Mouse (Mus musculus): ENCODE measurements around the gene Ankrd44.

DNA sequence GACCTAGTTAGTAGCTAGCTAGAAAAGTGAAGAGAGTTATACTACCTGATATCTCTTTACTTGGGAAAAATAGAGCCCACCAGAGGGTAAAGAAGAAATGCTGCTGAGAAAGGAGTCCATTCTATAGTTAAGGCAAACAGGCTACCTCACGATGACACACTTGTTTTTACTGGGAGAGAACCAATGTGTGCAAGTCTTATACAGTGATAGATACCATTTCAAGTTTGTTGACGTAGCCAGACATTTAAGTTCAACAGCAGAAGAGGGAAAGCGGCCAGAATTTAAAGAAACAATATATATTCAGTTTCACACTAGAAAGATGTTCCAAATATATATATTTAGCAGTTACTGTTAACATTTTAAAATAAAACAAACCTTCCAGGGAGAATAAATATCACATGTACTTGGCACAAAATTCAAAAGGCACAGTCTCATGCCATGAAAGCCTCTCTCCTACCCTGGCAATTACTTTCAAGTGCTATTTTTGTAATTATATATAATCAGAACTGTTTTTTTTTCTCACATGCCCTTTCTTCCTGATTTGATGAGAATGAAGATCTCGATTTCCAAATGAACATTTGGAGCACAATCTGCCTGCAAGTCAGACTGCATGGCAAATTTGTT is 328.5 kb downstream of the Ankrd44 start:
- TF ChIP-seq GATA1 (IDR thresholded peaks at IDR 0.05; ENCODE audit: borderline replicate concordance, low read length) (no peak), FLI1 (IDR thresholded peaks at IDR 0.05; ENCODE audit: low read length) (no peak)

Measured in megakaryocyte, embryonic 14.5 days (primary cell).